15 mouse cellular contexts compared by ENCODE assay signal in the genomic region with DNA sequence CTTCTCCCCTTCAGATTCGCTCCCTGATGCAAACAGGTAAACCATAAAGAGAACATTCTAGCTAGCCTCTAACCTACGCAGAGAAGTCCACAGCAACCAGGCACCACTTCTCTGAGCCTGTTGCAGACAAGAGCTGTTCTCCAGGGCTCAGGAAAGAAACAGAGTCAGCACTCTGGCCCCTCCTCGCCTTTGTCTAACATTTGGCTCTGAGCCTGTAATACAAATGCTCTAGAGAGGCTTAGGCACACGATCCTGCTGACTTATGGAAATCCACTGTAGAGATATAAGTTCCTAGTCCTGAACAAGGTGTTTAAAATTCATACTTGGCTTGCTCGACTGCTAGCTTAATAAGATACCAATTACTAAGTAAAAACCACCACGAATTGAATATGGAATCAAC. TPM values are rescaled to one million over a fixed set of nuclear protein-coding genes. Genes with fewer than 3 reads are reported as not detected.
DNase-seq lines count a peak whose midpoint lies in the region; ATAC-seq and TF ChIP-seq lines count a peak whose summit lies in the region.
"Had no signal": no experiment of that assay in that cellular context is flagged by ENCODE, and none has a peak within 500 bp of the region (broad histone marks: within the 10 kb centered on the region; RNA-seq: fewer than 3 reads in every experiment).

No protein-coding gene starts in this region.

- no peaks in the 10 kb centered on the region for H3K9me3 ChIP-seq in embryonic facial prominence, embryonic 14.5 days (ENCODE audit: control insufficient read depth, low read length)
- H3K9me3 ChIP-seq in embryonic facial prominence, embryonic 10.5 days: no peaks in the 10 kb centered on the region
- no peaks in the 10 kb centered on the region for H3K9me3 ChIP-seq in heart, postnatal 0 days (replicated peaks; ENCODE audit: control insufficient read depth, low read length)
- no peaks in the 10 kb centered on the region for H3K9me3 ChIP-seq in midbrain, embryonic 11.5 days (ENCODE audit: control insufficient read depth, low read length)
- H3K9me3 ChIP-seq in midbrain, embryonic 10.5 days (replicated peaks): no peaks in the 10 kb centered on the region
- H3K9me3 ChIP-seq in kidney, embryonic 16.5 days (ENCODE audit: low read length): no peaks in the 10 kb centered on the region
- H3K9me3 ChIP-seq: embryonic facial prominence, embryonic 15.5 days; kidney, embryonic 15.5 days had no signal

- ATAC-seq in embryonic facial prominence, embryonic 14.5 days (ENCODE audit: low read depth): peak; percentile 62
- no peak for ATAC-seq in heart, postnatal 0 days (ENCODE audit: insufficient read depth, low read depth)
- no peak for ATAC-seq in midbrain, embryonic 11.5 days (ENCODE audit: low FRiP score)
- ATAC-seq in kidney, embryonic 16.5 days (ENCODE audit: low FRiP score, low TSS enrichment): no peak

- WGBS in embryonic facial prominence, embryonic 14.5 days: 48% methylated on average over 6 of the region's 6 CpGs
- WGBS in embryonic facial prominence, embryonic 10.5 days: 79% methylated on average over 6 of the region's 6 CpGs
- 42% methylated on average over 6 of the region's 6 CpGs for whole genome bisulfite sequencing in heart, postnatal 0 days
- 69% methylated on average over 6 of the region's 6 CpGs for WGBS in midbrain, embryonic 11.5 days
- 81% methylated on average over 6 of the region's 6 CpGs for whole genome bisulfite sequencing in midbrain, embryonic 10.5 days
- 60% methylated on average over 6 of the region's 6 CpGs for WGBS in kidney, embryonic 16.5 days

- no peak for TF ChIP-seq EP300 in heart, postnatal 0 days (IDR thresholded peaks at IDR 0.05; ENCODE audit: low read depth)

- intact Hi-C loops in heart, postnatal 10 days (cut with DNase I): no loop called here

- H3K27ac ChIP-seq in embryonic facial prominence, embryonic 14.5 days (replicated peaks; ENCODE audit: low read depth, low read length): peak overlapping the region; percentile 44; the same call in 1 of the 2 replicates
- H3K27ac ChIP-seq in embryonic facial prominence, embryonic 10.5 days (replicated peaks): no peak overlapping the region
- no peak overlapping the region for H3K27ac ChIP-seq in heart, postnatal 0 days (ENCODE audit: low read depth)
- no peak overlapping the region for H3K27ac ChIP-seq in midbrain, embryonic 11.5 days (ENCODE audit: low read depth, low read length)
- no peak overlapping the region for H3K27ac ChIP-seq in midbrain, embryonic 10.5 days (replicated peaks)
- no peak overlapping the region for H3K27ac ChIP-seq in kidney, embryonic 16.5 days (ENCODE audit: low read length)
- H3K27ac ChIP-seq: embryonic facial prominence, embryonic 15.5 days; kidney, embryonic 15.5 days had no signal

- TF ChIP-seq CTCF in heart, postnatal 0 days (IDR thresholded peaks at IDR 0.05; ENCODE audit: low read depth): no peak

- H3K9ac ChIP-seq in embryonic facial prominence, embryonic 14.5 days (ENCODE audit: low read depth, low read length): no peak overlapping the region
- no peak overlapping the region for H3K9ac ChIP-seq in heart, postnatal 0 days (replicated peaks; ENCODE audit: low read depth, low read length)
- H3K9ac ChIP-seq in midbrain, embryonic 11.5 days (ENCODE audit: low read length): no peak overlapping the region
- no peak overlapping the region for H3K9ac ChIP-seq in kidney, embryonic 16.5 days (replicated peaks; ENCODE audit: low read length)
- H3K9ac ChIP-seq: embryonic facial prominence, embryonic 15.5 days; kidney, embryonic 15.5 days had no signal

- H3K4me1 ChIP-seq in embryonic facial prominence, embryonic 14.5 days (ENCODE audit: control insufficient read depth, insufficient read depth, low read length): peaks cover 4% of the 10 kb centered on the region; the same call in 1 of the 2 replicates
- H3K4me1 ChIP-seq in embryonic facial prominence, embryonic 10.5 days: peaks cover 9% of the 10 kb centered on the region
- H3K4me1 ChIP-seq in heart, postnatal 0 days (ENCODE audit: control insufficient read depth, insufficient read depth): peaks cover 7% of the 10 kb centered on the region; the same call in 1 of the 2 replicates
- H3K4me1 ChIP-seq in midbrain, embryonic 11.5 days (ENCODE audit: control insufficient read depth, insufficient read depth, low read length): no peaks in the 10 kb centered on the region; the same call in 1 of the 2 replicates
- H3K4me1 ChIP-seq in midbrain, embryonic 10.5 days: peaks cover 5% of the 10 kb centered on the region; the same call in 1 of the 2 replicates
- no peaks in the 10 kb centered on the region for H3K4me1 ChIP-seq in kidney, embryonic 16.5 days (ENCODE audit: insufficient read depth, low read length)
- H3K4me1 ChIP-seq: kidney, embryonic 15.5 days had no signal

- no peak overlapping the region for H3K4me2 ChIP-seq in embryonic facial prominence, embryonic 14.5 days (ENCODE audit: low read depth, low read length)
- H3K4me2 ChIP-seq in heart, postnatal 0 days (ENCODE audit: low read depth, low read length): no peak overlapping the region
- H3K4me2 ChIP-seq in midbrain, embryonic 11.5 days: no peak overlapping the region
- H3K4me2 ChIP-seq in kidney, embryonic 16.5 days (replicated peaks; ENCODE audit: low read depth, low read length): no peak overlapping the region
- H3K4me2 ChIP-seq: embryonic facial prominence, embryonic 15.5 days; kidney, embryonic 15.5 days had no signal

- no peak overlapping the region for H3K4me3 ChIP-seq in embryonic facial prominence, embryonic 14.5 days (ENCODE audit: low read depth, low read length)
- H3K4me3 ChIP-seq in embryonic facial prominence, embryonic 10.5 days: no peak overlapping the region
- H3K4me3 ChIP-seq in heart, postnatal 0 days (ENCODE audit: low read depth, low read length): no peak overlapping the region
- no peak overlapping the region for H3K4me3 ChIP-seq in midbrain, embryonic 11.5 days (ENCODE audit: low read depth, low read length)
- no peak overlapping the region for H3K4me3 ChIP-seq in midbrain, embryonic 10.5 days
- H3K4me3 ChIP-seq in kidney, embryonic 16.5 days (ENCODE audit: low read length): no peak overlapping the region
- H3K4me3 ChIP-seq: embryonic facial prominence, embryonic 15.5 days; kidney, embryonic 15.5 days; myocyte had no signal

- no peaks in the 10 kb centered on the region for H3K27me3 ChIP-seq in embryonic facial prominence, embryonic 14.5 days (replicated peaks; ENCODE audit: control insufficient read depth, insufficient read depth, low read length)
- H3K27me3 ChIP-seq in embryonic facial prominence, embryonic 10.5 days (replicated peaks; ENCODE audit: low read depth, poor library complexity, severe bottlenecking): no peaks in the 10 kb centered on the region
- no peaks in the 10 kb centered on the region for H3K27me3 ChIP-seq in heart, postnatal 0 days (ENCODE audit: control insufficient read depth, insufficient read depth, low read length)
- H3K27me3 ChIP-seq in midbrain, embryonic 11.5 days (ENCODE audit: control insufficient read depth, insufficient read depth, low read length): no peaks in the 10 kb centered on the region
- no peaks in the 10 kb centered on the region for H3K27me3 ChIP-seq in midbrain, embryonic 10.5 days (ENCODE audit: low read depth, poor library complexity, severe bottlenecking)
- no peaks in the 10 kb centered on the region for H3K27me3 ChIP-seq in kidney, embryonic 16.5 days (ENCODE audit: insufficient read depth, low read length)
- H3K27me3 ChIP-seq: embryonic facial prominence, embryonic 15.5 days; kidney, embryonic 15.5 days had no signal

- DNase-seq in embryonic facial prominence, embryonic 14.5 days (ENCODE audit: low spot score): peak; percentile 71
- DNase-seq in embryonic facial prominence, embryonic 10.5 days (ENCODE audit: low spot score): no peak
- peak; percentile 14 for DNase-seq in heart, postnatal 0 days (ENCODE audit: low spot score)
- DNase-seq in heart, postnatal 10 days: no peak
- peak; percentile 67 for DNase-seq in midbrain, embryonic 11.5 days (ENCODE audit: low spot score, missing footprints)
- no peak for DNase-seq in midbrain, embryonic 10.5 days (ENCODE audit: low spot score)
- no peak for DNase-seq in urinary bladder, adult 2 months (ENCODE audit: low spot score)
- DNase-seq: cerebellum, adult 11-12 months; gastrocnemius, postnatal 25 days; thymus, adult 18-20 months had no signal

- no peaks in the 10 kb centered on the region for H3K36me3 ChIP-seq in embryonic facial prominence, embryonic 14.5 days (ENCODE audit: control insufficient read depth, insufficient read depth, low read length)
- H3K36me3 ChIP-seq in embryonic facial prominence, embryonic 10.5 days (replicated peaks): no peaks in the 10 kb centered on the region
- no peaks in the 10 kb centered on the region for H3K36me3 ChIP-seq in heart, postnatal 0 days (replicated peaks; ENCODE audit: control insufficient read depth, insufficient read depth, low read length)
- H3K36me3 ChIP-seq in midbrain, embryonic 11.5 days (ENCODE audit: control insufficient read depth, insufficient read depth, low read length): no peaks in the 10 kb centered on the region
- H3K36me3 ChIP-seq in midbrain, embryonic 10.5 days: no peaks in the 10 kb centered on the region
- no peaks in the 10 kb centered on the region for H3K36me3 ChIP-seq in kidney, embryonic 16.5 days (ENCODE audit: insufficient read depth, low read length)
- H3K36me3 ChIP-seq: embryonic facial prominence, embryonic 15.5 days; kidney, embryonic 15.5 days had no signal

RNA-seq across cellular contexts. Expression of a gene that starts 46.5 kb away (rescaled TPM):
- 0.71 and 1.0 TPM in 2 replicates for polyA plus RNA-seq in embryonic facial prominence, embryonic 14.5 days (2014; fragmentation: Nextera tagmentation; extraction: Ambion mirVana)
- polyA plus RNA-seq in embryonic facial prominence, embryonic 10.5 days (2016; fragmentation: Nextera tagmentation; extraction: Ambion mirVana): 2.1 and 4.2 TPM in 2 replicates
- not detected in 2 replicates for total RNA-seq in heart, postnatal 0 days (2014; rRNA removed; ENCODE audit: low replicate concordance)
- 0.12 TPM in 1 of 2 replicates, not detected in the other for polyA plus RNA-seq in heart, postnatal 0 days (2015; fragmentation: Nextera tagmentation; extraction: Ambion mirVana)
- not detected for total RNA-seq in heart, postnatal 10 days (2021)
- 12.4 and 12.6 TPM in 2 replicates for polyA plus RNA-seq in midbrain, embryonic 11.5 days (2014; fragmentation: Nextera tagmentation; extraction: Ambion mirVana)
- polyA plus RNA-seq in midbrain, embryonic 10.5 days (2016; fragmentation: Nextera tagmentation; extraction: Ambion mirVana): 5.3 and 8.7 TPM in 2 replicates
- polyA plus RNA-seq in kidney, embryonic 16.5 days (2015; fragmentation: Nextera tagmentation; extraction: Ambion mirVana): 0.36 and 0.47 TPM in 2 replicates
- polyA plus RNA-seq in urinary bladder, adult 2 months (2012; rRNA removed): 0.15 and 0.21 TPM in 2 replicates
- total RNA-seq: gastrocnemius, postnatal 25 days; liver, adult 2 months had no signal

Comparison
In these comparisons a context has a peak if more than half of its experiments do, and no peak if none do; other contexts are left out.
1. DNase-seq: peak in embryonic facial prominence, embryonic 14.5 days (single experiment), heart, postnatal 0 days (single experiment) and midbrain, embryonic 11.5 days (single experiment); none in embryonic facial prominence, embryonic 10.5 days (single experiment), heart, postnatal 10 days (0 of 2), midbrain, embryonic 10.5 days (single experiment) and urinary bladder, adult 2 months (single experiment).